Mouse (Mus musculus): ENCODE data around the gene Astn2. TPM values are rescaled to one million over a fixed set of nuclear protein-coding genes. Genes with fewer than 3 reads are reported as not detected.
"Not testable (repeated sequence)": the region's sequence is repeated elsewhere in the genome, so short reads cannot be mapped to it uniquely, and the experiment has no call there.

Gene Astn2
- polyA plus RNA-seq, 1 experiment from 2014 or later, result 0.17 TPM

- Histone ChIP-seq H3K9ac (ENCODE audit: low read depth, low read length) (no peak overlapping the region), H3K27me3 (replicated peaks; ENCODE audit: control insufficient read depth, insufficient read depth, low read length) (no peaks in the 10 kb centered on the region), H3K4me2 (ENCODE audit: low read depth, low read length) (no peak overlapping the region), H3K36me3 (ENCODE audit: control insufficient read depth, insufficient read depth, low read length) (no peaks in the 10 kb centered on the region), H3K9me3 (ENCODE audit: control insufficient read depth, low read length) (no peaks in the 10 kb centered on the region), H3K4me1 (ENCODE audit: control insufficient read depth, insufficient read depth, low read length) (no peaks in the 10 kb centered on the region), H3K27ac (ENCODE audit: low read length) (no peak overlapping the region), H3K4me3 (ENCODE audit: low read length) (no peak overlapping the region)
- 51% methylated on average over 8 of the region's 8 CpGs for WGBS
- ATAC-seq, result no peak
These were observed 704.6 kb downstream of the Astn2 start for GRCm38 (mm10) chr4:65699743-65700361.

DNA sequence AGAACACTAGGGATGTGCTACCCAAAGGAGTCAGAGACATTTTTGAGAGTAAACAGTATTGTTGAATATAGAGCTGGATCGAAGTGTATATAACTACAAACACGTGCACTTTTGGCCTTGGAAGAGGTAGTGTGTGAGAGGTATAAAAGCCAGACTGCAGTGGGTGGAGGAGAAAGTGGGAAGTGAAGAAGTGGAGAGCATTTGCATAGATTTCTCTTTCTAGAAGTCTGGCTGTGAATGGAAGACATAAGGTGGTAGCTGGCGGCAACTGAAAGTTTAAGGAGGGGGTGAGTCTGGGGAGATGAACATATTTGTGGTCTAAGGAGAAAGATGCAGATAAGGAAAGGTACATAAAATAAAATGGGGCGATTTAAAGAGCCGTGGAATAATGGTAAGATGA lies 709.2 kb downstream of the Astn2 start:
- Histone ChIP-seq H3K27me3 (replicated peaks; ENCODE audit: control insufficient read depth, insufficient read depth, low read length) (no peaks in the 10 kb centered on the region), H3K36me3 (ENCODE audit: control insufficient read depth, insufficient read depth, low read length) (no peaks in the 10 kb centered on the region), H3K4me2 (ENCODE audit: low read depth, low read length) (no peak overlapping the region), H3K9ac (ENCODE audit: low read depth, low read length) (no peak overlapping the region), H3K4me3 (ENCODE audit: low read length) (no peak overlapping the region), H3K9me3 (ENCODE audit: control insufficient read depth, low read length) (no peaks in the 10 kb centered on the region), H3K27ac (ENCODE audit: low read length) (no peak overlapping the region), H3K4me1 (ENCODE audit: control insufficient read depth, insufficient read depth, low read length) (no peaks in the 10 kb centered on the region)
- ATAC-seq, result no peak
- 87% methylated on average over 5 of the region's 5 CpGs for whole genome bisulfite sequencing

DNA sequence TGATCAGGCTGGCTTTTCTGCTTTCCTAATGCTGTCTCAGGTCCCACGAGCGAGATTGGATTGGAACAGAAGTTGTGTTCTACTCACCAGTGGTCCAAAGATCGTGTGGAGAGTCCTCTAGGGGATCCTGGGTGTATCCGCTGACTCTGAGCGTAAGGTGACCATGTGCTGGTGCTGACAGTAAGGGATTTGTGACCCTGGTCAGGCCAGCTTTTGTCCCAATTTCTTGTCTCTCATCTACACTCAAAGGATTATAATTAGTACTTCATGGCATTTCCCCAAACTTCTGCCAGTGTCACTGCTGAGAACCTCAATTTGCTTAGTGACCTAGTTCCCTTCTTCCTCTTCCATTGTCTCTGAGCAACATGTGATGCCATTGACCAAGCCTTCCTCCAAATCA lies 710.4 kb downstream of the Astn2 start:
- Histone ChIP-seq H3K36me3 (ENCODE audit: control insufficient read depth, insufficient read depth, low read length) (no peaks in the 10 kb centered on the region), H3K9ac (ENCODE audit: low read depth, low read length) (no peak overlapping the region), H3K4me1 (ENCODE audit: control insufficient read depth, insufficient read depth, low read length) (no peaks in the 10 kb centered on the region), H3K27me3 (replicated peaks; ENCODE audit: control insufficient read depth, insufficient read depth, low read length) (no peaks in the 10 kb centered on the region), H3K9me3 (ENCODE audit: control insufficient read depth, low read length) (no peaks in the 10 kb centered on the region), H3K4me2 (ENCODE audit: low read depth, low read length) (no peak overlapping the region), H3K27ac (ENCODE audit: low read length) (no peak overlapping the region), H3K4me3 (ENCODE audit: low read length) (no peak overlapping the region)
- 88% methylated on average over 5 of the region's 5 CpGs for WGBS
- no peak for ATAC-seq

- Histone ChIP-seq H3K27ac (ENCODE audit: low read length) (no peak overlapping the region), H3K4me2 (ENCODE audit: low read depth, low read length) (no peak overlapping the region), H3K9me3 (ENCODE audit: control insufficient read depth, low read length) (no peaks in the 10 kb centered on the region), H3K27me3 (replicated peaks; ENCODE audit: control insufficient read depth, insufficient read depth, low read length) (no peaks in the 10 kb centered on the region), H3K9ac (ENCODE audit: low read depth, low read length) (no peak overlapping the region), H3K4me1 (ENCODE audit: control insufficient read depth, insufficient read depth, low read length) (no peaks in the 10 kb centered on the region), H3K36me3 (ENCODE audit: control insufficient read depth, insufficient read depth, low read length) (no peaks in the 10 kb centered on the region), H3K4me3 (ENCODE audit: low read length) (no peak overlapping the region)
- ATAC-seq, result no peak
- WGBS, result 46% methylated on average over 1 of the region's 1 CpGs
These were observed 717.2 kb downstream of the Astn2 start for GRCm38 (mm10) chr4:65687006-65687723.

- no peak overlapping the region for H3K4me2 ChIP-seq (ENCODE audit: low read depth, low read length)
- H3K27me3 ChIP-seq (replicated peaks; ENCODE audit: control insufficient read depth, insufficient read depth, low read length), result no peaks in the 10 kb centered on the region
- H3K9me3 ChIP-seq (ENCODE audit: control insufficient read depth, low read length), result no peaks in the 10 kb centered on the region
- no peak overlapping the region for H3K27ac ChIP-seq (ENCODE audit: low read length)
- no peak overlapping the region for H3K9ac ChIP-seq (ENCODE audit: low read depth, low read length)
- ATAC-seq, result no peak
- H3K4me3 ChIP-seq (ENCODE audit: low read length), result no peak overlapping the region
- no peaks in the 10 kb centered on the region for H3K36me3 ChIP-seq (ENCODE audit: control insufficient read depth, insufficient read depth, low read length)
- 49% methylated on average over 3 of the region's 3 CpGs for WGBS
- no peaks in the 10 kb centered on the region for H3K4me1 ChIP-seq (ENCODE audit: control insufficient read depth, insufficient read depth, low read length)
These were observed 718.0 kb downstream of the Astn2 start for GRCm38 (mm10) chr4:65686258-65687005.

- H3K4me2 ChIP-seq (ENCODE audit: low read depth, low read length), result no peak overlapping the region
- no peaks in the 10 kb centered on the region for H3K27me3 ChIP-seq (replicated peaks; ENCODE audit: control insufficient read depth, insufficient read depth, low read length)
- no peaks in the 10 kb centered on the region for H3K4me1 ChIP-seq (ENCODE audit: control insufficient read depth, insufficient read depth, low read length)
- H3K4me3 ChIP-seq (ENCODE audit: low read length), result no peak overlapping the region
- ATAC-seq, result no peak
- H3K9me3 ChIP-seq (ENCODE audit: control insufficient read depth, low read length), result no peaks in the 10 kb centered on the region
- H3K27ac ChIP-seq (ENCODE audit: low read length), result no peak overlapping the region
- H3K36me3 ChIP-seq (ENCODE audit: control insufficient read depth, insufficient read depth, low read length), result no peaks in the 10 kb centered on the region
- H3K9ac ChIP-seq (ENCODE audit: low read depth, low read length), result no peak overlapping the region
- 62% methylated on average over 3 of the region's 3 CpGs for WGBS
These were observed 720.0 kb downstream of the Astn2 start for GRCm38 (mm10) chr4:65684401-65684800.

DNA sequence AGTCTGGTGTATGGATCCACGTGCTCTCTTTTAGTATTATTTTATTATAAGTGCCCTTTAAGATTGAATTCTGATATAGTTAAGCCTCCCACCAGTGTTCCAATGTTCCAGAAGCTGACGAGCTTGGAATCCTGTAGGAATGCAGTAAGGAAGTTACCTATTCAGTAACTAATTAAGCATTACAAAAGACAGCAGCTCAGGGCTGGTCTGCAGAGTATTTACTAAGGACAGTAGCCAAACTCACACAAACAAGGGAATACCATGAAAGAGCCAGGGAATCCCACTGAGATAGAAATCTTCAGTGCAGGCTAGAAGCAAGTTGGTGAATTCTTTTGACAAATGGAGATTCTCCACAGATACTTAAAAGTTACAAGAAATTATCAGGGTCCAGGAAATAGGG lies 724.6 kb downstream of the Astn2 start:
- H3K27ac ChIP-seq (ENCODE audit: low read length); H3K9me3 ChIP-seq (ENCODE audit: control insufficient read depth, low read length): not testable (repeated sequence)
- WGBS, result 55% methylated on average over 2 of the region's 2 CpGs

DNA sequence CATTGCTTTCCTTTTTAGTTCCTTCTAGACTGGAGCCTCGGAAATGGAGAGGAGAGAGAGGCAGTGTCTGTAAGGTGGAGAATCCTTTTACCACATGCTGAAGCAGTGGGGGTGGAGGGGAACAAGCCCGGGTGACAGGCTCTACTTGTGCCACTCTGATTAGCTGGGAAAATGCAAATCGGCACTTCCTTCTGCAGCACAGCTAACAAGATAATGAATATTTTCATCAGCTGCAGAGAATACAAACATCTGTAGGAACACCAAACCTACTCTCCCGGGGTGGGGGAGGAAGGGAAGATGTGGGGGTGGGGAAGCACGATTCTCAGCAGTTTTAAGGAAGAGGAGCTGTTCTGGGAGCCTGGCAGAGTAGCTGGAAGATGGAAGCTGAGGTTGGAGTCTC lies 725.5 kb downstream of the Astn2 start:
- H3K4me1 ChIP-seq (ENCODE audit: control insufficient read depth, insufficient read depth, low read length), result no peaks in the 10 kb centered on the region
- H3K9me3 ChIP-seq (ENCODE audit: control insufficient read depth, low read length), result no peaks in the 10 kb centered on the region
- H3K27ac ChIP-seq (ENCODE audit: low read length), result no peak overlapping the region
- no peak for ATAC-seq
- H3K4me2 ChIP-seq (ENCODE audit: low read depth, low read length), result no peak overlapping the region
- H3K36me3 ChIP-seq (ENCODE audit: control insufficient read depth, insufficient read depth, low read length), result no peaks in the 10 kb centered on the region
- WGBS, result 24% methylated on average over 5 of the region's 5 CpGs
- no peak overlapping the region for H3K9ac ChIP-seq (ENCODE audit: low read depth, low read length)
- H3K27me3 ChIP-seq (replicated peaks; ENCODE audit: control insufficient read depth, insufficient read depth, low read length), result no peaks in the 10 kb centered on the region
- no peak overlapping the region for H3K4me3 ChIP-seq (ENCODE audit: low read length)

More for the DNA sequence above, 724.6 kb downstream of the Astn2 start:
- not testable (repeated sequence) for ATAC-seq; H3K27me3 ChIP-seq (replicated peaks; ENCODE audit: control insufficient read depth, insufficient read depth, low read length); H3K4me3 ChIP-seq (ENCODE audit: low read length); H3K4me1 ChIP-seq (ENCODE audit: control insufficient read depth, insufficient read depth, low read length); H3K9ac ChIP-seq (ENCODE audit: low read depth, low read length); H3K36me3 ChIP-seq (ENCODE audit: control insufficient read depth, insufficient read depth, low read length); H3K4me2 ChIP-seq (ENCODE audit: low read depth, low read length)

DNA sequence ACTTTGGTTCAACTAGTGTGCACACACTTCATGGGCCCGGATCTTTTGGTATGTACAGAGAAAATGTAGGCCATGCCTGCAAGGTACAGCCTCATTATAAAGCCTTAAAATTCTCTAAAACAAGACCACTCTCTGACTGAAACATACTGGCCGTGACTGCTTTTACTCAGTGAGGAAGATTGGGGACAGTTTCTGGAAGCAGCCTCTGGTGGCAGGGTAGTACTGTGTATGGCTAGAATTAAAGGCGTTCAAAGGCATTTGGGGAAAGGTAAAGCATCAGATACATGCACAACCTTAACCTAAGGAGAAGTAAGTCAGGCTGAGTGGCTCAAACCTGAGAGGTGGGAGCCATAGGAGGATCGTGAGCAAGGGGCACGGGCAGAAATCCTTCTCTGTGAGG lies 725.9 kb downstream of the Astn2 start:
- 72% methylated on average over 5 of the region's 5 CpGs for WGBS
- Histone ChIP-seq H3K4me2 (ENCODE audit: low read depth, low read length) (no peak overlapping the region), H3K27ac (ENCODE audit: low read length) (no peak overlapping the region), H3K9ac (ENCODE audit: low read depth, low read length) (no peak overlapping the region), H3K4me1 (ENCODE audit: control insufficient read depth, insufficient read depth, low read length) (no peaks in the 10 kb centered on the region), H3K4me3 (ENCODE audit: low read length) (no peak overlapping the region), H3K36me3 (ENCODE audit: control insufficient read depth, insufficient read depth, low read length) (no peaks in the 10 kb centered on the region), H3K9me3 (ENCODE audit: control insufficient read depth, low read length) (no peaks in the 10 kb centered on the region), H3K27me3 (replicated peaks; ENCODE audit: control insufficient read depth, insufficient read depth, low read length) (no peaks in the 10 kb centered on the region)
- no peak for ATAC-seq
